Mouse (Mus musculus) cerebellum, adult 2 months (tissue): ENCODE data around the gene Btg1. TPM values are rescaled to one million over a fixed set of nuclear protein-coding genes. Genes with fewer than 3 reads are reported as not detected.

ENCODE experiments used
- DNase-seq, 2 experiments: peaks; one replicate each; pipeline ENCODE4 v3.0.0; 2021
- H3K27ac ChIP-seq: fragments of 200-500 bp; 2 replicates; pipeline ENCODE4 v1.5.1; 2012; ENCODE audit warnings: low read length, control low read depth, inconsistent platforms; ENCODE audit not compliant: insufficient read depth
- H3K27me3 ChIP-seq: fragments of 200-500 bp; 2 replicates; pipeline ENCODE4 v1.6.1; 2012; ENCODE audit warnings: inconsistent platforms, mild to moderate bottlenecking, low read length, moderate library complexity; ENCODE audit not compliant: control insufficient read depth, insufficient read depth
- H3K4me1 ChIP-seq: fragments of 200-500 bp; 2 replicates; pipeline ENCODE4 v1.6.1; 2011; ENCODE audit warnings: low read length; ENCODE audit not compliant: control insufficient read depth, insufficient read depth
- H3K4me3 ChIP-seq: fragments of 200-500 bp; replicated peaks from 2 replicates; pipeline ENCODE3; 2011; ENCODE audit warnings: mild to moderate bottlenecking, low read depth, low read length, control low read depth; ENCODE audit not compliant: insufficient read depth
- CTCF ChIP-seq: fragments of 200-500 bp; IDR thresholded peaks from 2 replicates; pipeline ENCODE4 v1.5.1; 2011; ENCODE audit warnings: low read depth, mild to moderate bottlenecking, control low read depth, low read length, moderate library complexity, borderline replicate concordance; ENCODE audit not compliant: insufficient read depth
- POLR2A ChIP-seq: fragments of 200-500 bp; IDR thresholded peaks from 2 replicates; pipeline ENCODE4 v1.6.1; 2011; ENCODE audit warnings: low read length, control low read depth, borderline replicate concordance; ENCODE audit not compliant: insufficient read depth
- WGBS: fragments of 180-500 bp; shearing (Covaris S2); methylation state at CpG from one replicate; pipeline ENCODE4 v1.1.7; 2018; 5-methylcytosine and 5-hydroxymethylcytosine counted together
- polyA plus RNA-seq: library from polyadenylated mRNA; depleted of rRNA; stranded (reverse); fragments of >200 nt; gene quantifications from 2 replicates; pipeline ENCODE4 v1.2.3, GENCODE M21; 2012; rRNA removed

Gene Btg1
- 72.7 and 87.6 TPM in 2 replicates for polyA plus RNA-seq

GRCm38 (mm10) chr10:96616709-96617116 lies at the start of gene Btg1:
TSS of gene Btg1 (plus strand) at chr10:96617006.
- no peak; the same call in 1 of the 2 replicates for TF ChIP-seq CTCF
- TF ChIP-seq POLR2A = peak; percentile 100
- peak; percentile 100 for DNase-seq
- WGBS = under 1% methylated on average over 37 of the region's 37 CpGs
- Histone ChIP-seq H3K27ac (peak within 1 kb of the TSS; percentile 82), H3K4me3 (peak within 1 kb of the TSS; percentile 99), H3K27me3 (no peaks in the 10 kb centered on the region), H3K4me1 (no peaks in the 10 kb centered on the region)

- no peaks in the 10 kb centered on the region for H3K4me1 ChIP-seq
- 88% methylated on average over 8 of the region's 8 CpGs for WGBS
- H3K27ac ChIP-seq = no peak overlapping the region
- H3K27me3 ChIP-seq = no peaks in the 10 kb centered on the region
- H3K4me3 ChIP-seq = no peak overlapping the region
- no peak for DNase-seq
- TF ChIP-seq CTCF = no peak
- TF ChIP-seq POLR2A = no peak
These were observed 47.3 kb upstream of the Btg1 start for GRCm38 (mm10) chr10:96569469-96569868.

- Histone ChIP-seq H3K27ac (no peak overlapping the region), H3K4me1 (no peaks in the 10 kb centered on the region), H3K27me3 (no peaks in the 10 kb centered on the region), H3K4me3 (no peak overlapping the region)
- no peak for TF ChIP-seq CTCF
- TF ChIP-seq POLR2A = no peak
- DNase-seq = no peak
- WGBS = 53% methylated on average over 4 of the region's 4 CpGs
These were observed 45.6 kb upstream of the Btg1 start for GRCm38 (mm10) chr10:96571176-96571575.

GRCm38 (mm10) chr10:96574786-96575185 lies 42.0 kb upstream of the Btg1 start:
- H3K4me1 ChIP-seq = no peaks in the 10 kb centered on the region
- H3K27ac ChIP-seq = no peak overlapping the region
- no peak for TF ChIP-seq CTCF
- no peak for TF ChIP-seq POLR2A
- WGBS = 80% methylated on average over 6 of the region's 6 CpGs
- no peaks in the 10 kb centered on the region for H3K27me3 ChIP-seq
- DNase-seq = no peak
- no peak overlapping the region for H3K4me3 ChIP-seq

DNA sequence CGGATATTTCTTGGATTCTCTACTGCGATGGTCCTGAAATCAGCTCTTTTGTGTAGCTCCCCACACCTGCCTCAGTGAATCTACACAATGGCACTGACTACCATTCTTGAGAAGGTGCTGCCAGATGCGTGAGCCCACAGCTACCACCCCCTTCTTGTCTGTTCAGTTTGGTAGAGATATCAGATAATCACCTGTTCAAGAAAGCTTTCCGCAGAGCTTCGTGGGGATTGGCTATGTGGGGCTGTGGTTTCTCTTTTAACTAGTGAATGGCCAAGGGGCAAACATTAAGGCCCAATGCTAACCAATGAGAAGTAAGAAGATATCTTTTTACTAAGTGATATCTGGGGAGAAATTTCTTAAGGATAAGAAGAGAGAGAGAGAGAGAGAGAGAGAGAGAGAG lies 41.5 kb upstream of the Btg1 start:
- WGBS = 88% methylated on average over 5 of the region's 5 CpGs
- no peaks in the 10 kb centered on the region for H3K27me3 ChIP-seq
- TF ChIP-seq CTCF (no peak), POLR2A (no peak)
- no peak overlapping the region for H3K27ac ChIP-seq
- no peak for DNase-seq
- H3K4me3 ChIP-seq = no peak overlapping the region
- no peaks in the 10 kb centered on the region for H3K4me1 ChIP-seq

DNA sequence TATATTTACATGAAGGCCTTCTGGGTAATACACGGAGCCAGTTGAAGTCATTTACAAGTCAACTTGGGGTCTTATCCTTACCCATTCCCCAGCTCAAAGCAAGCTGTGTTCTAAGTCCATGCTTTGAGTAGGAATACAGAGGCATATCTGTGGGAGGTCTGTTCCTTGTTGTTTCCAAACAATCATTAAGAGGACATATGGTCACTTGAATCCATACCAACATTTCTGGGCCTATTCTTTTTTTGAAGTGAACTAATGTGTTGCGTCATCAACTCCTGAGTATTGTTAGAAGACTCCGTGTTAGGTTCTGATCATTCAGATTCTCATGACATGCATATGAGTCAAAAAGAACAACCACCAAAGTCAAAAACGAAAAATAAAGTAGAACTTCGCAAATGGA lies 37.9 kb upstream of the Btg1 start:
- TF ChIP-seq CTCF = no peak
- no peak for TF ChIP-seq POLR2A
- H3K4me1 ChIP-seq = no peaks in the 10 kb centered on the region
- WGBS = 61% methylated on average over 5 of the region's 5 CpGs

DNA sequence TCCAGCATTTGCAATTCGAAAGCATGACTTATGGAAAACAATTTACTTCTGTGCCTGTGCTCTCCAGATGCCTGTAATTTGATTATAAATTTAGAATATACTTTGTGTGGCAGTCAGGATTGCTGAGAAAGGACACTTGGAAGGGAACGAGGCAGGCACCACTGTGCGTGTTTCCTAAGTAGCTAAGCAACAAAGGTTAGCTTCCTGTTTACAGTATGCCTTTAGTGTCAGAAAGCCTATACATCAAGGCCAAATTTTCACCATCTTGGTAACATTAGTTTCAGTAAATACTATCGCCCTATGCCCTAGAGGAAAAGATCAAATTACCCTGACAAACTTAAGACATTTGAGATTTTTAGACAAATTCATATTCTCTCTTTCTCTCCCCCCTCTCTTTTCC lies 37.4 kb upstream of the Btg1 start:
- no peak for DNase-seq
- Histone ChIP-seq H3K27me3 (no peaks in the 10 kb centered on the region), H3K4me3 (no peak overlapping the region), H3K4me1 (no peaks in the 10 kb centered on the region), H3K27ac (no peak overlapping the region)
- TF ChIP-seq CTCF (no peak), POLR2A (no peak)
- 85% methylated on average over 4 of the region's 4 CpGs for whole genome bisulfite sequencing

More for the DNA sequence above, 37.9 kb upstream of the Btg1 start:
- DNase-seq = peak in 1 of 2 experiments; percentile 29
- no peak overlapping the region for H3K4me3 ChIP-seq
- H3K27ac ChIP-seq = no peak overlapping the region
- no peaks in the 10 kb centered on the region for H3K27me3 ChIP-seq

GRCm38 (mm10) chr10:96580246-96580645 lies 36.6 kb upstream of the Btg1 start:
- WGBS = 71% methylated on average over 7 of the region's 7 CpGs
- TF ChIP-seq POLR2A = no peak
- no peak for TF ChIP-seq CTCF

More at GRCm38 (mm10) chr10:96580246-96580645, 36.6 kb upstream of the Btg1 start:
- H3K27me3 ChIP-seq = no peaks in the 10 kb centered on the region
- H3K27ac ChIP-seq = no peak overlapping the region
- no peak overlapping the region for H3K4me3 ChIP-seq
- no peak for DNase-seq
- H3K4me1 ChIP-seq = no peaks in the 10 kb centered on the region
